Mouse (Mus musculus) lung, embryonic 14.5 days (tissue): ENCODE results near the gene Tmem164. TPM values are rescaled to one million over a fixed set of nuclear protein-coding genes. Genes with fewer than 3 reads are reported as not detected.

Experiments
- ATAC-seq: fragments of 200-750 bp; cut with Nextera tagmentation; 2 replicates; pipeline ENCODE4 v1.8.0; 2017; ENCODE audit warnings: mild to moderate bottlenecking, moderate TSS enrichment, moderate library complexity; ENCODE audit not compliant: insufficient read depth
- DNase-seq: peaks from one replicate; pipeline ENCODE4 v3.0.0-alpha.2; 2015
- H3K27ac ChIP-seq: fragments of 300-500 bp; sonication (generic); 2 replicates; pipeline ENCODE4 v1.5.1; 2014; ENCODE audit warnings: low read depth, mild to moderate bottlenecking, moderate library complexity
- H3K27me3 ChIP-seq: fragments of 300-500 bp; sonication (generic); 2 replicates; pipeline ENCODE4 v1.6.1; 2014; ENCODE audit warnings: low read length, control low read depth; ENCODE audit not compliant: insufficient read depth
- H3K36me3 ChIP-seq: fragments of 300-500 bp; sonication (generic); 2 replicates; pipeline ENCODE4 v1.6.1; 2014; ENCODE audit warnings: control low read depth; ENCODE audit not compliant: insufficient read depth
- H3K4me1 ChIP-seq: fragments of 300-500 bp; sonication (generic); 2 replicates; pipeline ENCODE4 v1.6.1; 2014; ENCODE audit warnings: antibody characterized with exemption, control low read depth; ENCODE audit not compliant: insufficient read depth
- H3K4me2 ChIP-seq: fragments of 300-500 bp; sonication (generic); 2 replicates; pipeline ENCODE4 v1.6.1; 2014; ENCODE audit warnings: mild to moderate bottlenecking
- H3K4me3 ChIP-seq: fragments of 300-500 bp; sonication (generic); 2 replicates; pipeline ENCODE4 v1.5.1; 2014; ENCODE audit warnings: low read depth, low read length
- H3K9ac ChIP-seq: fragments of 300-500 bp; sonication (generic); 2 replicates; pipeline ENCODE4 v1.6.1; 2014
- H3K9me3 ChIP-seq: fragments of 300-500 bp; sonication (generic); 2 replicates; pipeline ENCODE4 v1.6.1; 2016; ENCODE audit warnings: low read depth, low read length, control low read depth
- CTCF ChIP-seq: IDR thresholded peaks from 2 replicates; pipeline ENCODE4 v1.5.1; 2016; ENCODE audit warnings: antibody characterized with exemption, low read depth
- WGBS: fragments of 180-500 bp; shearing (Covaris S2); extraction: QIAGEN DNeasy Blood & Tissue Kit; methylation state at CpG from one replicate; pipeline ENCODE4 v1.1.7; 2014; 5-methylcytosine and 5-hydroxymethylcytosine counted together
- polyA plus RNA-seq: library from polyadenylated mRNA; unstranded; fragments of >200 nt; fragmentation: Nextera tagmentation; extraction: Ambion mirVana; gene quantifications from 2 replicates; pipeline ENCODE4 v1.2.1, GENCODE M21; 2014

Gene Tmem164
- polyA plus RNA-seq, 1 experiment from 2014 or later, result 42.0 TPM

- no peak for ATAC-seq
- no peak for TF ChIP-seq CTCF
- H3K27me3 ChIP-seq, result no peaks in the 10 kb centered on the region
Measured at GRCm38 (mm10) chrX:142825309-142825708, 144.1 kb downstream of the Tmem164 start.

GRCm38 (mm10) chrX:142827644-142828043 is 146.4 kb downstream of the Tmem164 start:
- Histone ChIP-seq H3K27me3 (no peaks in the 10 kb centered on the region), H3K36me3 (no peaks in the 10 kb centered on the region), H3K4me1 (no peaks in the 10 kb centered on the region), H3K9me3 (no peaks in the 10 kb centered on the region), H3K4me3 (no peak overlapping the region), H3K4me2 (no peak overlapping the region), H3K27ac (no peak overlapping the region), H3K9ac (no peak overlapping the region)
- ATAC-seq (no peak), DNase-seq (no peak)
- 40% methylated on average over 1 of the region's 1 CpGs for WGBS
- TF ChIP-seq CTCF, result no peak; the same call in 1 of the 2 replicates

More at GRCm38 (mm10) chrX:142825309-142825708, 144.1 kb downstream of the Tmem164 start:
- H3K9ac ChIP-seq, result no peak overlapping the region
- no peak overlapping the region for H3K27ac ChIP-seq
- no peak overlapping the region for H3K4me2 ChIP-seq
- no peaks in the 10 kb centered on the region for H3K4me1 ChIP-seq
- H3K36me3 ChIP-seq, result no peaks in the 10 kb centered on the region
- H3K9me3 ChIP-seq, result no peaks in the 10 kb centered on the region
- WGBS, result 68% methylated on average over 1 of the region's 1 CpGs
- no peak overlapping the region for H3K4me3 ChIP-seq
- no peak for DNase-seq

DNA sequence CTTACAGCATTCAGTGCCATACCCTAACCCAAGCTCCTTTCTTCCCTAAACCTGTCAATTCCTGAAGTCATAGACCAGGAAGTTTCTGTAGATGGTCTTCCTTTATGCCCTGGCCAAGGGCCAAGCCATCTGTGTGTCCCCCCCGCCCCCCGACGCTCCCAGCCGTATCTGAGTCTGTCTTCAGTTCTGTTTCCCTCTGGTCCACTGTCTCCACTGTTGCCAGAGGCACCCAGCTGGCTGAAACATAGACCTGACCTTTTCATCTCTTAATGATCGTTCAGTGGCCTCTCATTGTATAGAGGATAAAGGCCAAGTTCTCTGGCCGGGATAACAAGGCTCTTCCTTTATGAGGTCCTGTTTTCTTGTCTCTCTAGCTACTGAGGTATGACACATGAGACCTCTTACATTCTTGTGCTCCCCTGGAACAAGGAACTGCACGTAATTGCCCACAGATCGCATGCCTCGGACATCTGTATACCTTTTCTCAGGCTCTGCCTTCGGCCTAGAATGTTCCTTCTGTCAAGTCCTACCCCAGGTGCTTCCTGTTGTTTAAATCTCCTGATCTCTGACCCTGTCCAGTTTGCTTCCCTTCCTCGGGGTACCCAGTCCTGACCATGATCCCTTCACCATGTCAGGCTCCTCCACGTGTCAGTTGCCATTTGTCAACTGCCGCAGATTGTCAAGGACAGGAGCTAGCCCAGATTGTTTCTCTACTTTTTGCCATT is 147.1 kb downstream of the Tmem164 start:
- no peak for TF ChIP-seq CTCF
- Histone ChIP-seq H3K4me3 (no peak overlapping the region), H3K4me2 (no peak overlapping the region), H3K9me3 (no peaks in the 10 kb centered on the region), H3K4me1 (no peaks in the 10 kb centered on the region), H3K27ac (no peak overlapping the region), H3K9ac (no peak overlapping the region), H3K36me3 (no peaks in the 10 kb centered on the region), H3K27me3 (no peaks in the 10 kb centered on the region)
- ATAC-seq (peak; percentile 35; the same call in 1 of the 2 replicates), DNase-seq (peak; percentile 19)
- 53% methylated on average over 13 of the region's 13 CpGs for WGBS

DNA sequence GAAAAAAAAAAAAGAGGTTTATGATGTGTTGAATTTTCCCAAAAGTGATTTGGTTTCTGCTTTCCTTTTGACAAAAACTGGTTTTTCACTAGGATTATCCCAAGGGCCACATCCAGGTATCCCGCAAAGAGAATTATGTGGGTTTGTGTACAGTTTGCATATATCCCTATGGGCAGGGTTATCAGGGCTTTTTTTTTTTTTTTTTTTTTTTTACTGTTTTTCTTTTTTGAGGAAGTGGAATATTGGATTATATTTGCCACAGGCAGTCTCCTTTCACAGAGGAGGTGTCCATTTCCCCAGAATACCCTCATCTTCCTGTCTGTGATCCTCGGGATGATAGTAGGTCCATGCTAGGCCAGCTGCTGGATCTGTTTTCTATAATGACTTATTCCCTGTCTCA is 148.1 kb downstream of the Tmem164 start:
- H3K9ac ChIP-seq, result no peak overlapping the region
- no peak overlapping the region for H3K4me3 ChIP-seq
- no peak overlapping the region for H3K27ac ChIP-seq
- DNase-seq, result no peak
- WGBS, result 84% methylated on average over 2 of the region's 2 CpGs
- no peaks in the 10 kb centered on the region for H3K27me3 ChIP-seq
- H3K9me3 ChIP-seq, result no peaks in the 10 kb centered on the region
- no peak for ATAC-seq
- no peak for TF ChIP-seq CTCF
- peaks cover 5% of the 10 kb centered on the region; the same call in 1 of the 2 replicates for H3K36me3 ChIP-seq
- H3K4me2 ChIP-seq, result no peak overlapping the region
- H3K4me1 ChIP-seq, result no peaks in the 10 kb centered on the region

- peaks cover 5% of the 10 kb centered on the region; the same call in 1 of the 2 replicates for H3K36me3 ChIP-seq
- H3K9me3 ChIP-seq, result no peaks in the 10 kb centered on the region
- WGBS, result 77% methylated on average over 12 of the region's 12 CpGs
- ATAC-seq, result no peak
- no peak overlapping the region for H3K9ac ChIP-seq
- TF ChIP-seq CTCF, result no peak
- H3K4me3 ChIP-seq, result no peak overlapping the region
- H3K27me3 ChIP-seq, result no peaks in the 10 kb centered on the region
- H3K27ac ChIP-seq, result no peak overlapping the region
- H3K4me2 ChIP-seq, result no peak overlapping the region
- no peak for DNase-seq
- no peaks in the 10 kb centered on the region for H3K4me1 ChIP-seq
Measured at GRCm38 (mm10) chrX:142829866-142830470, 148.8 kb downstream of the Tmem164 start.

- H3K4me3 ChIP-seq, result no peak overlapping the region
- 91% methylated on average over 6 of the region's 6 CpGs for WGBS
- H3K36me3 ChIP-seq, result peaks cover 5% of the 10 kb centered on the region; the same call in 1 of the 2 replicates
- ATAC-seq (no peak), DNase-seq (no peak)
- H3K4me2 ChIP-seq, result no peak overlapping the region
- H3K27me3 ChIP-seq, result no peaks in the 10 kb centered on the region
- no peak overlapping the region for H3K9ac ChIP-seq
- H3K4me1 ChIP-seq, result no peaks in the 10 kb centered on the region
- H3K27ac ChIP-seq, result no peak overlapping the region
- no peak for TF ChIP-seq CTCF
- no peaks in the 10 kb centered on the region for H3K9me3 ChIP-seq
Measured at GRCm38 (mm10) chrX:142830572-142830971, 149.4 kb downstream of the Tmem164 start.

- Histone ChIP-seq H3K36me3 (peaks cover 5% of the 10 kb centered on the region; the same call in 1 of the 2 replicates), H3K4me2 (no peak overlapping the region), H3K4me3 (no peak overlapping the region), H3K9ac (no peak overlapping the region), H3K4me1 (no peaks in the 10 kb centered on the region), H3K9me3 (no peaks in the 10 kb centered on the region), H3K27ac (no peak overlapping the region), H3K27me3 (no peaks in the 10 kb centered on the region)
- ATAC-seq (no peak), DNase-seq (no peak)
- TF ChIP-seq CTCF, result no peak
- 71% methylated on average over 3 of the region's 3 CpGs for WGBS
Measured at GRCm38 (mm10) chrX:142832221-142832620, 151.0 kb downstream of the Tmem164 start.
